Mouse (Mus musculus) cerebellum, adult 2 months (tissue): ENCODE results near the gene Naa20. TPM values are rescaled to one million over a fixed set of nuclear protein-coding genes. Genes with fewer than 3 reads are reported as not detected.
"Not testable (repeated sequence)": the region's sequence is repeated elsewhere in the genome, so short reads cannot be mapped to it uniquely, and the experiment has no call there.

Experiments used
- DNase-seq, 2 experiments: peaks; one replicate each; pipeline ENCODE4 v3.0.0; 2021
- H3K27ac ChIP-seq: fragments of 200-500 bp; 2 replicates; pipeline ENCODE4 v1.5.1; 2012; ENCODE audit warnings: low read length, control low read depth, inconsistent platforms; ENCODE audit not compliant: insufficient read depth
- H3K27me3 ChIP-seq: fragments of 200-500 bp; 2 replicates; pipeline ENCODE4 v1.6.1; 2012; ENCODE audit warnings: inconsistent platforms, mild to moderate bottlenecking, low read length, moderate library complexity; ENCODE audit not compliant: control insufficient read depth, insufficient read depth
- H3K4me1 ChIP-seq: fragments of 200-500 bp; 2 replicates; pipeline ENCODE4 v1.6.1; 2011; ENCODE audit warnings: low read length; ENCODE audit not compliant: control insufficient read depth, insufficient read depth
- H3K4me3 ChIP-seq: fragments of 200-500 bp; replicated peaks from 2 replicates; pipeline ENCODE3; 2011; ENCODE audit warnings: mild to moderate bottlenecking, low read depth, low read length, control low read depth; ENCODE audit not compliant: insufficient read depth
- CTCF ChIP-seq: fragments of 200-500 bp; IDR thresholded peaks from 2 replicates; pipeline ENCODE4 v1.5.1; 2011; ENCODE audit warnings: low read depth, mild to moderate bottlenecking, control low read depth, low read length, moderate library complexity, borderline replicate concordance; ENCODE audit not compliant: insufficient read depth
- POLR2A ChIP-seq: fragments of 200-500 bp; IDR thresholded peaks from 2 replicates; pipeline ENCODE4 v1.6.1; 2011; ENCODE audit warnings: low read length, control low read depth, borderline replicate concordance; ENCODE audit not compliant: insufficient read depth
- WGBS: fragments of 180-500 bp; shearing (Covaris S2); methylation state at CpG from one replicate; pipeline ENCODE4 v1.1.7; 2018; 5-methylcytosine and 5-hydroxymethylcytosine counted together
- polyA plus RNA-seq: library from polyadenylated mRNA; depleted of rRNA; stranded (reverse); fragments of >200 nt; gene quantifications from 2 replicates; pipeline ENCODE4 v1.2.3, GENCODE M21; 2012

Gene Naa20
- polyA plus RNA-seq, 1 experiment = 96.3 TPM

GRCm38 (mm10) chr2:145888766-145889480 lies 13.0 kb upstream of the Naa20 start:
- WGBS = 50% methylated on average over 6 of the region's 6 CpGs
- H3K4me1 ChIP-seq = no peaks in the 10 kb centered on the region
- H3K27me3 ChIP-seq = no peaks in the 10 kb centered on the region
- no peak overlapping the region for H3K4me3 ChIP-seq
- no peak overlapping the region for H3K27ac ChIP-seq
- TF ChIP-seq CTCF = no peak
- no peak for TF ChIP-seq POLR2A
- no peak for DNase-seq

- WGBS = 83% methylated on average over 2 of the region's 2 CpGs
- no peaks in the 10 kb centered on the region for H3K27me3 ChIP-seq
Measured at GRCm38 (mm10) chr2:145890571-145890970, 11.3 kb upstream of the Naa20 start.

GRCm38 (mm10) chr2:145893756-145894155 lies 8.1 kb upstream of the Naa20 start:
- TF ChIP-seq CTCF = no peak
- no peak for TF ChIP-seq POLR2A
- Histone ChIP-seq H3K4me1 (peaks cover 3% of the 10 kb centered on the region; the same call in 1 of the 2 replicates), H3K4me3 (no peak overlapping the region), H3K27me3 (no peaks in the 10 kb centered on the region), H3K27ac (no peak overlapping the region)
- WGBS = over 99% methylated on average over 6 of the region's 6 CpGs
- DNase-seq = no peak

More at GRCm38 (mm10) chr2:145890571-145890970, 11.3 kb upstream of the Naa20 start:
- TF ChIP-seq CTCF (no peak), POLR2A (no peak)
- no peak overlapping the region for H3K4me3 ChIP-seq
- no peak for DNase-seq
- H3K4me1 ChIP-seq = no peaks in the 10 kb centered on the region
- H3K27ac ChIP-seq = no peak overlapping the region

GRCm38 (mm10) chr2:145898106-145898505 lies 3.8 kb upstream of the Naa20 start:
- peak; percentile 68 to 86 for DNase-seq

GRCm38 (mm10) chr2:145900318-145900717 lies 1.6 kb upstream of the Naa20 start:
- DNase-seq, H3K27ac ChIP-seq, H3K4me1 ChIP-seq, H3K4me3 ChIP-seq, H3K27me3 ChIP-seq: not testable (repeated sequence)
- 87% methylated on average over 8 of the region's 8 CpGs for WGBS

More at GRCm38 (mm10) chr2:145898106-145898505, 3.8 kb upstream of the Naa20 start:
- TF ChIP-seq CTCF = no peak
- peak; percentile 10; the same call in 1 of the 2 replicates for TF ChIP-seq POLR2A
- Histone ChIP-seq H3K4me1 (peaks cover 4% of the 10 kb centered on the region; the same call in 1 of the 2 replicates), H3K27me3 (no peaks in the 10 kb centered on the region), H3K27ac (peak overlapping the region; percentile 86; the same call in 1 of the 2 replicates), H3K4me3 (no peak overlapping the region)
- WGBS = 24% methylated on average over 9 of the region's 9 CpGs

GRCm38 (mm10) chr2:145903061-145903901 lies 1.4 kb downstream of the Naa20 start:
- Histone ChIP-seq H3K27ac (peak overlapping the region; percentile 94), H3K4me1 (peaks cover 14% of the 10 kb centered on the region; the same call in 1 of the 2 replicates), H3K27me3 (no peaks in the 10 kb centered on the region), H3K4me3 (peak overlapping the region; percentile 89)
- TF ChIP-seq CTCF (peak; percentile 60; the same call in 1 of the 2 replicates), POLR2A (peak; percentile 69)
- DNase-seq = peak; percentile 91 to 93
- WGBS = under 1% methylated on average over 68 of the region's 68 CpGs

- Histone ChIP-seq H3K27me3 (no peaks in the 10 kb centered on the region), H3K27ac (no peak overlapping the region), H3K4me1 (peaks cover 10% of the 10 kb centered on the region; the same call in 1 of the 2 replicates), H3K4me3 (peak overlapping the region; percentile 89)
- WGBS = 25% methylated on average over 12 of the region's 12 CpGs
- TF ChIP-seq CTCF (no peak), POLR2A (no peak)
- no peak for DNase-seq
Measured at GRCm38 (mm10) chr2:145903983-145904616, 2.2 kb downstream of the Naa20 start.
